Mouse (Mus musculus) lung, embryonic 14.5 days (tissue): ENCODE measurements around the gene Mymx. TPM values are rescaled to one million over a fixed set of nuclear protein-coding genes. Genes with fewer than 3 reads are reported as not detected.
"Not testable (repeated sequence)": the region's sequence is repeated elsewhere in the genome, so short reads cannot be mapped to it uniquely, and the experiment has no call there.

Experiments
- ATAC-seq: fragments of 200-750 bp; cut with Nextera tagmentation; 2 replicates; pipeline ENCODE4 v1.8.0; 2017; ENCODE audit warnings: mild to moderate bottlenecking, moderate TSS enrichment, moderate library complexity; ENCODE audit not compliant: insufficient read depth
- DNase-seq: peaks from one replicate; pipeline ENCODE4 v3.0.0-alpha.2; 2015
- H3K27ac ChIP-seq: fragments of 300-500 bp; sonication (generic); 2 replicates; pipeline ENCODE4 v1.5.1; 2014; ENCODE audit warnings: low read depth, mild to moderate bottlenecking, moderate library complexity
- H3K27me3 ChIP-seq: fragments of 300-500 bp; sonication (generic); 2 replicates; pipeline ENCODE4 v1.6.1; 2014; ENCODE audit warnings: low read length, control low read depth; ENCODE audit not compliant: insufficient read depth
- H3K36me3 ChIP-seq: fragments of 300-500 bp; sonication (generic); 2 replicates; pipeline ENCODE4 v1.6.1; 2014; ENCODE audit warnings: control low read depth; ENCODE audit not compliant: insufficient read depth
- H3K4me1 ChIP-seq: fragments of 300-500 bp; sonication (generic); 2 replicates; pipeline ENCODE4 v1.6.1; 2014; ENCODE audit warnings: antibody characterized with exemption, control low read depth; ENCODE audit not compliant: insufficient read depth
- H3K4me2 ChIP-seq: fragments of 300-500 bp; sonication (generic); 2 replicates; pipeline ENCODE4 v1.6.1; 2014; ENCODE audit warnings: mild to moderate bottlenecking
- H3K4me3 ChIP-seq: fragments of 300-500 bp; sonication (generic); 2 replicates; pipeline ENCODE4 v1.5.1; 2014; ENCODE audit warnings: low read depth, low read length
- H3K9ac ChIP-seq: fragments of 300-500 bp; sonication (generic); 2 replicates; pipeline ENCODE4 v1.6.1; 2014
- H3K9me3 ChIP-seq: fragments of 300-500 bp; sonication (generic); 2 replicates; pipeline ENCODE4 v1.6.1; 2016; ENCODE audit warnings: low read depth, low read length, control low read depth
- CTCF ChIP-seq: IDR thresholded peaks from 2 replicates; pipeline ENCODE4 v1.5.1; 2016; ENCODE audit warnings: antibody characterized with exemption, low read depth
- WGBS: fragments of 180-500 bp; shearing (Covaris S2); extraction: QIAGEN DNeasy Blood & Tissue Kit; methylation state at CpG from one replicate; pipeline ENCODE4 v1.1.7; 2014; 5-methylcytosine and 5-hydroxymethylcytosine counted together
- polyA plus RNA-seq: library from polyadenylated mRNA; unstranded; fragments of >200 nt; fragmentation: Nextera tagmentation; extraction: Ambion mirVana; gene quantifications from 2 replicates; pipeline ENCODE4 v1.2.1, GENCODE M21; 2014

Mymx gene
- polyA plus RNA-seq, 1 experiment from 2014 or later, result not detected

DNA sequence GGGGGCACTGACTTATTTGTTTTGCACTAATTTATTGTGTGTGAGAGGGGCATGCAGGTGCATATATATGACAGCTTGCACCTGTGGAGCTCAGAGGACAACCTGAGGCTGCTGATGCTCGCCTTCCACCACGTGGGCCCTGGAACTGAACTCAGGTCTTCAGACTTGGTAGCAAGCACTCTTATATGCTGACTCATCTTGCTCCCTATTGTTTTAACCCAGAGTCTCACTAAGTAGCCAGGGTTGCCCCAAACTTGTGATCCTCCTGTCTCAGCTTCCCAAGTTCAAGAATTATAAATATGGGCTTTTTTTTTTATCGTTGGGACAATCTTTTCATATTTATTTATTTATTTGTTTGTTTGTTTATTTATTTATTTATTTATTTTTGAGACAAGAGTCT, 29.1 kb upstream of the Mymx start:
- Histone ChIP-seq H3K9me3 (no peaks in the 10 kb centered on the region), H3K27ac (no peak overlapping the region), H3K9ac (no peak overlapping the region), H3K4me1 (peaks cover 19% of the 10 kb centered on the region), H3K27me3 (no peaks in the 10 kb centered on the region), H3K36me3 (no peaks in the 10 kb centered on the region), H3K4me2 (no peak overlapping the region; the same call in 1 of the 2 replicates), H3K4me3 (no peak overlapping the region)
- ATAC-seq (no peak), DNase-seq (no peak)
- no peak for TF ChIP-seq CTCF
- WGBS, result 54% methylated on average over 3 of the region's 3 CpGs

DNA sequence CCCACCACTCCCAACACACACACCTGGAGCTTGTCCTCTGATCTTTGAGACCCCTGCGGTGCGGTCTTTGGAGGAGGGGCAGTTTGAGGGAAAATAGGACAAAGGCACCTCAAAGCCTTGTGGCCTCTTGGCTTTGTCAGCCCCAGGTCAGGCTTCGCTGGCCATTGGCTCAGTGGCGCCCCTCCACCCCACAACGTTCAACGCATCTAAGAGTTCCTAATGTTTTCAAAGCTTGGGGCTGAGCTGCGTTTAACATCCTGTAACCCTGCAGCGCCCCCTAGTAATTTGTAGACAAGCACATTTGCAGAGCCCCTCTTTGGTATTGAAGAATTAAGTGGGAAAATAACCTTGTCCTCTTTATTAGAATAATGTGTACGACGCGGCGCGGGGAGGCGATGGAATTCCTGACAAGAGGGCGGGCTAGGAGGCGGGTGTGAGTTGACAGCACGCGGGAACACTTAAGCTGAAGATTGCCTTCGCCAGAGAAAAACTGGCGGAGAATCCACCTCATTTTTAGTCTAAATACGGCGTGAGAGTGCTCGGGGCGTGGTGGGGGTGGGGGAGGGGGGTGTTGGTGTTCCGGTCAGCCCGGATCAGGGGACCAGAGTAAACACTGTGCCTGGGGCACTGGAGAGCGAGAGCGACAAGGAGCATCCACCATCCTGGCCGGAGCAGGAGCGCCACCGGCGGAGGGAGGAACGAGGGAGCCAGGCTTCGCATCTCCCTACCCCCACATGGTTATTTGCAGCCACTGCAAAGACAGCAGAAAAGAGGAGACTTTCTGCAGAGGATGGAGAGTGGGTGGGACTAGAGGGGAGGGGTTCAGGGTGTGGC, 28.2 kb upstream of the Mymx start:
- Histone ChIP-seq H3K4me3 (peak overlapping the region; percentile 36), H3K36me3 (no peaks in the 10 kb centered on the region), H3K9ac (peak overlapping the region; percentile 40), H3K27me3 (no peaks in the 10 kb centered on the region), H3K4me1 (peaks cover 19% of the 10 kb centered on the region), H3K4me2 (peak overlapping the region; percentile 77), H3K9me3 (no peaks in the 10 kb centered on the region), H3K27ac (peak overlapping the region; percentile 64)
- DNase-seq (peak; percentile 89), ATAC-seq (peak; percentile 63)
- TF ChIP-seq CTCF, result peak; percentile 70
- 3% methylated on average over 34 of the region's 34 CpGs for WGBS

DNA sequence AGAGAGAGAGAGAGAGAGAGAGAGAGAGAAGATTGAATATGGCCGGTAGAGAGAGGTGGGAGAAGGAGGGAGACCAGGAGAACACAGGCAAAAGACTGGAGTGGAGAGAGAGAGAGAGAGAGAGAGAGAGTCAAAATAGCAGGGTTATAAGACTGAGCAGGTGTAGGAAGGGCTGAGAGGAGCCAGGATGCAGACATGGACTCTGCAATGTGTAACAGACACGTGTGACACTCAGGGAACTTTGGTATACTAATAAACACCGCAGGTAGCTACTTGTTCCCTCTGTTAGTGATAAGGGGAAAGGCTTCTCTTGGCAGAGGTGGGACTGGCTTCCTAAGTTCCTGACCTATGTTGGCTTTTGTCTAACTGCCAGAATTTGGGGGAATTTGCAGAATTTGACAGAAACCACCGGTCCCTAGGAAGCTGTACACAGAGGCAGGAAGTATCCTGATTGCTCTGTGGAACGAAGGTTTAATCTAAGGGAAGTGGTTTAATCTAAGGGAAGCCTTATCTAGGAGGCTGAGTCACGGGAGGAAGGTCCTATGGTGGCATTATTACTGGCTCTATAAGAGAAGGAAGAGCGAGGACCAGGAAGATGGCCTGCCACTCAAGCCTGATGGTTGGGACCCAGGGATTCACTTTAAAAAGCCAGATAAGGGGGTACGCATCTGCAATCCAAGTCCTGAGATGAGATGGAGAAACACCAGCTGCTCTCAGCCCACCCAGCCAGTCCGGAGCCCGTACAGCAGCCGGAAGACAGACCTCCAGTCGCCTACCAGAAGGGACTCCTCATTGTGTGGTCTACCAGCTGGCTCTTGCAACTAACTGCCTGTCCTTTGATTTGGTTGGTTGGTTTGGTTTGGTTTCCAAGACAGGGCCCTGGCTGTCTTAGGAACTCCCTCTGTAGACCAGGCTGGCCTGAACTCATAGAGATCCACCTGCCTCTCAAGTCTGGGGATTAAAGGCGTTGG, 27.3 kb upstream of the Mymx start:
- H3K27ac ChIP-seq, result peak overlapping the region; percentile 64
- WGBS, result 35% methylated on average over 13 of the region's 13 CpGs
- TF ChIP-seq CTCF, result no peak
- H3K9me3 ChIP-seq, result no peaks in the 10 kb centered on the region
- no peaks in the 10 kb centered on the region for H3K27me3 ChIP-seq
- ATAC-seq, result peak; percentile 84
- H3K4me1 ChIP-seq, result peaks cover 19% of the 10 kb centered on the region
- H3K36me3 ChIP-seq, result no peaks in the 10 kb centered on the region
- peak; percentile 89 for DNase-seq
- peak overlapping the region; percentile 77 for H3K4me2 ChIP-seq
- H3K4me3 ChIP-seq, result peak overlapping the region; percentile 36; the same call in 1 of the 2 replicates
- H3K9ac ChIP-seq, result no peak overlapping the region

DNA sequence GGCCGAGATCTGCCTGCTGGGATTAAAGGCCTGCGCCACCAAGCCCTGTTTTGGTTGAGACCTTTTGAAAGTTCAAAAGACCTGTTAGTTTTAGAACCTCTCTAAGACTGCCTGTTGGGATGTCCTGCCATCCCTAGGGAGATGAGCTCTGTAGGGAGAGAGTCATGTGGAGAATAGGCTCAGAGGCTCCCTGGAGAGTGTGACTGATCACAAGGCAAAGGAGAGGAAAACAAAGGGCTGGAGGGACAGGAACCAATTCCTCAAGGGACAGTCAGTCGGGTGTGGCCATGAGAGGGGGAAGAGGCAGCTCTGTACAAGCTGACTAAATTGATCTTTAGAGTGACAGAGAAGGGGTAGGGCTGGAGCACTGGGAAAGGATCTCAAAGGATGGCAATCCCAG, 26.3 kb upstream of the Mymx start:
- H3K9ac ChIP-seq, result no peak overlapping the region
- no peaks in the 10 kb centered on the region for H3K36me3 ChIP-seq
- no peaks in the 10 kb centered on the region for H3K9me3 ChIP-seq
- H3K27me3 ChIP-seq, result no peaks in the 10 kb centered on the region
- no peak overlapping the region for H3K4me2 ChIP-seq
- H3K4me3 ChIP-seq, result no peak overlapping the region
- no peak for TF ChIP-seq CTCF
- H3K4me1 ChIP-seq, result peaks cover 19% of the 10 kb centered on the region
- 37% methylated on average over 3 of the region's 3 CpGs for WGBS
- no peak for ATAC-seq
- peak overlapping the region; percentile 5; the same call in 1 of the 2 replicates for H3K27ac ChIP-seq
- peak; percentile 40 for DNase-seq

DNA sequence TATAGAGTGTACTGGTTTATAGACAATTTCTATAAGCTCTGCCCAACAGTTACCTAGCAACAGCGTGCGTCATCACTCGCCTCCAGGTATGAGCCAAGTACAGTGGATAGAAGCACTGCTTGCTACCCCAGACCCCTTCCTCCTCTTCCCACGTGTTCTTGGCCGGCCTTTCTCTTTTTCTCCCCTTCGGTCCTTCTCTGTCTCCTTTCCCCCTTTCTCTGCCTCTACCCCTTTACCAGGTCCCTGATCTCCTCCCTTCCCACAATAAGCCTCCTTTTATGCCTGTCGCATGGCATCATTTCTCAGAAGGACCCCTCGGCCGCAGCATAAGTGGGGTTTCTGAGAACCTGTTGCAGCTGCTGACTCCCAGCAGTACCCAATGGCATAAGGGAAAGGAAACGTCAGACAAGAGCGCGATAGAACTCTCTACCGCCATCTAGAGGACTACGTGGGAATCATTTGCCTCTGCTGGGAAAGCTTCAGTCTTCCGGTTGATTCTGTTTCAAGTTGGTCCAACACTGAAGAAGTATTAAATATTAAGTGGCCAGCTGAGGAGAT, 24.8 kb upstream of the Mymx start:
- H3K4me2 ChIP-seq, result peak overlapping the region; percentile 45
- no peak overlapping the region for H3K27ac ChIP-seq
- no peaks in the 10 kb centered on the region for H3K27me3 ChIP-seq
- DNase-seq (peak; percentile 97), ATAC-seq (no peak)
- H3K4me3 ChIP-seq, result no peak overlapping the region
- no peaks in the 10 kb centered on the region for H3K9me3 ChIP-seq
- WGBS, result 22% methylated on average over 15 of the region's 15 CpGs
- no peaks in the 10 kb centered on the region for H3K36me3 ChIP-seq
- H3K4me1 ChIP-seq, result peaks cover 19% of the 10 kb centered on the region
- peak overlapping the region; percentile 30; the same call in 1 of the 2 replicates for H3K9ac ChIP-seq
- peak; percentile 91 for TF ChIP-seq CTCF

DNA sequence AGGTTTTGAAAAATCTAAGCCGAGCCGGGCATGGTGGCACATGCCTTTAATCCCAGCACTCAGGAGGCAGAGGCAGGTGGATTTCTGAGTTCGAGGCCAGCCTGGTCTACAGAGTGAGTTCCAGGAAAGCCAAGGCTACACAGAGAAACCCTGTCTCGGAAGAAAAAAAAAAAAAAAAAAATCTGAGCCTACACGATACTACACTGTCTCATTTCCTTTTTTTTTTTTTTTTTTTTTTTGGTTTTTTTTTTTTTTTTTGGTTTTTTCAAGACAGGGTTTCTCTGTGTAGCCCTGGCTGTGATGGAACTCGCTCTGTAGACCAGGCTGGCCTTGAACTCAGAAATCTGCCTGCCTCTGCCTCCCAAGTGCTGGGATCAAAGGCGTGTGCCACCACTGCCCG, 21.5 kb upstream of the Mymx start:
- not testable (repeated sequence) for H3K27ac ChIP-seq, H3K9ac ChIP-seq, ATAC-seq, H3K27me3 ChIP-seq, H3K36me3 ChIP-seq, H3K4me2 ChIP-seq, H3K4me3 ChIP-seq, DNase-seq, H3K9me3 ChIP-seq, H3K4me1 ChIP-seq
- 85% methylated on average over 8 of the region's 8 CpGs for WGBS
